10 mouse cellular contexts compared by ENCODE assay signal in genomic region chr14:11560641-11561232, GRCm38 (mm10).
"Had no signal": no experiment of that assay in that cellular context is flagged by ENCODE, and none has a peak within 500 bp of the region (broad histone marks: within the 10 kb centered on the region; RNA-seq: fewer than 3 reads in every experiment).

No protein-coding gene starts in this region.

- H3K4me3 ChIP-seq: limb, embryonic 15.5 days; liver, embryonic 12.5 days; midbrain, embryonic 13.5 days; stomach, embryonic 15.5 days had no signal

- H3K9me3 ChIP-seq: limb, embryonic 15.5 days; liver, embryonic 12.5 days; midbrain, embryonic 13.5 days; stomach, embryonic 15.5 days had no signal

- H3K9ac ChIP-seq: limb, embryonic 15.5 days; liver, embryonic 12.5 days; midbrain, embryonic 13.5 days; stomach, embryonic 15.5 days had no signal

- H3K36me3 ChIP-seq: limb, embryonic 15.5 days; liver, embryonic 12.5 days; midbrain, embryonic 13.5 days; stomach, embryonic 15.5 days had no signal

- H3K27ac ChIP-seq: limb, embryonic 15.5 days; liver, embryonic 12.5 days; midbrain, embryonic 13.5 days; stomach, embryonic 15.5 days had no signal

- DNase-seq: kidney, adult 9 months; layer of hippocampus, postnatal 36 days; right cerebral cortex, postnatal 14 days; thymus, postnatal 36 days had no signal

- H3K27me3 ChIP-seq: limb, embryonic 15.5 days; midbrain, embryonic 13.5 days; stomach, embryonic 15.5 days had no signal

- H3K4me2 ChIP-seq: limb, embryonic 15.5 days; liver, embryonic 12.5 days; midbrain, embryonic 13.5 days; stomach, embryonic 15.5 days had no signal

- ATAC-seq: intestine, postnatal 0 days; liver, embryonic 12.5 days; lung, postnatal 0 days; midbrain, embryonic 13.5 days had no signal
